Mouse (Mus musculus): ENCODE measurements around the gene Utp15. TPM values are rescaled to one million over a fixed set of nuclear protein-coding genes. Genes with fewer than 3 reads are reported as not detected.

Gene Utp15
- total RNA-seq (2017): 47.2 and 52.2 TPM in 2 replicates

GRCm38 (mm10) chr13:98262636-98263457 lies at the start of gene Utp15, which contains the start of gene Ankra2:
TSS of gene Utp15 (minus strand) at chr13:98263041.
TSS of gene Ankra2 (plus strand) at chr13:98263074.
- ATAC-seq (replicated peaks; ENCODE audit: low read depth, poor library complexity, severe bottlenecking): peak; percentile 95

DNA sequence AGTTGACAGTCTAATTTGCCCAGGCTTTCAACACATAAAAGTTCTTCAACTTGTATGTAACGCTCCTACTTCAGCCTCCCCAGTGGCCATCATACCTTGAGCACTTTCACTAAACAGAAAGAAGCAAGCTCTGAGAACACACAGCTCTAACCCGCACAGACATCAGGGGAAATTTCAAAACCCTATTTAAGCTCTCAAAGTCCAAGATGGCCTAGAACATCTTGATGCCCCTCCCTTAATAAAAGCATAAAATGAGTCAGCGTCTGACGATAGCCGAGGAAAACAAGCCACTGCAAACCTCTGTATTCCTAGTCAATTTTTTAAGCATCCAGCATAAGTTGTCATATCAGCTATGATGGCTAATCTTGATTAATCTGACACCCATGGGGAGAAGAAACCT lies 48.8 kb upstream of the Utp15 start:
- ATAC-seq (replicated peaks; ENCODE audit: low read depth, poor library complexity, severe bottlenecking): no peak

- no peak for ATAC-seq (replicated peaks; ENCODE audit: low read depth, poor library complexity, severe bottlenecking)
Measured at GRCm38 (mm10) chr13:98308724-98309123, 45.9 kb upstream of the Utp15 start.

GRCm38 (mm10) chr13:98308004-98308403 lies 45.2 kb upstream of the Utp15 start:
- ATAC-seq (replicated peaks; ENCODE audit: low read depth, poor library complexity, severe bottlenecking): no peak

DNA sequence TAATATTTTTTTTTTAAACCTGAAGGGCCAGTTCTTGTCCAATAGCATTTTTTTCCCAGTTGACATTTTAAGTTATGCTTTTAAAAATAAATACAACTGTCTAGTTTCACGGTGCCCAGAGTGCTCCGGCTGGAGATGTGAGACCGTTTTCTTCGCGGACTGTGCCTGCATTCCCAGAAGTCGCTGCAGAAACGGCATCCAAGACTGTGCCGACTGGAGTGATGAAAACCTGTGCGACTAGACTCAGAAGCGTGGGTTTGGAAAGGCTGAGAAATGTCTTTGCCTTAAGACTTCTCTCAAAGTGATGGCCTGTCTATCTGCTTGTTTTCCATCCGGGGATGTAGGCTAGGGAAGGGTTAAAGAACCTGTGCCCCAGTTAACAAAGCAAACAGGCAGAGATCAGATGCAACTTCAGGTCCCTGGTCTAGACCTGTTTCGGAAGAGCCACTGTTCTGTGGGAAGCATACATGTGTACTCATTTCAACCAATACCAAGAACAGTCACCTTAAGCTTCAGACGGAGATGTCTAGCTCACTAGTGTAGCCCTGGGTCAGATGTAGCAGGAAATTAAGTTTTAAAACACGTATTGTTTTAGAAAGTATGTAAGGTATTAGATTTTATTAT lies 44.1 kb upstream of the Utp15 start:
- no peak for ATAC-seq (replicated peaks; ENCODE audit: low read depth, poor library complexity, severe bottlenecking)

GRCm38 (mm10) chr13:98306393-98306792 lies 43.6 kb upstream of the Utp15 start:
- no peak for ATAC-seq (replicated peaks; ENCODE audit: low read depth, poor library complexity, severe bottlenecking)

DNA sequence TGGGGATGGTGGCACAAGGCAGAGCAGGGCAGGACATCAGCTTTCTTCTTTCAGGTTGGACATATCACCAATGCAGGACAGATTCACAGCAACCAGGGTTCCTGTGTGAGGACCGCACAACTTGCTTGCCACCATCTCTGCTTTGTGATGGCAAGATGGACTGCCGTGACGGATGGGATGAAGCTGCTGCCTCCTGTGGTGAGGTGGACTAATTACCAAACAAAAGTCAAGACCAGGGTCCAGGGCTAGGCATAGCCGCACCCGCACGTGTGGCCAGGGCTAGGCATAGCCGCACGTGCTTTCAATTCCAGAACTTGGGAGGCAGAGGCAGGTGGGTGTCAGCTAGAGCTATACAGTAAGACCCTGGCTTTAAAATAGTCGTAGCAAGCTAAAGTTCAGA lies 42.4 kb upstream of the Utp15 start:
- ATAC-seq (replicated peaks; ENCODE audit: low read depth, poor library complexity, severe bottlenecking): no peak

DNA sequence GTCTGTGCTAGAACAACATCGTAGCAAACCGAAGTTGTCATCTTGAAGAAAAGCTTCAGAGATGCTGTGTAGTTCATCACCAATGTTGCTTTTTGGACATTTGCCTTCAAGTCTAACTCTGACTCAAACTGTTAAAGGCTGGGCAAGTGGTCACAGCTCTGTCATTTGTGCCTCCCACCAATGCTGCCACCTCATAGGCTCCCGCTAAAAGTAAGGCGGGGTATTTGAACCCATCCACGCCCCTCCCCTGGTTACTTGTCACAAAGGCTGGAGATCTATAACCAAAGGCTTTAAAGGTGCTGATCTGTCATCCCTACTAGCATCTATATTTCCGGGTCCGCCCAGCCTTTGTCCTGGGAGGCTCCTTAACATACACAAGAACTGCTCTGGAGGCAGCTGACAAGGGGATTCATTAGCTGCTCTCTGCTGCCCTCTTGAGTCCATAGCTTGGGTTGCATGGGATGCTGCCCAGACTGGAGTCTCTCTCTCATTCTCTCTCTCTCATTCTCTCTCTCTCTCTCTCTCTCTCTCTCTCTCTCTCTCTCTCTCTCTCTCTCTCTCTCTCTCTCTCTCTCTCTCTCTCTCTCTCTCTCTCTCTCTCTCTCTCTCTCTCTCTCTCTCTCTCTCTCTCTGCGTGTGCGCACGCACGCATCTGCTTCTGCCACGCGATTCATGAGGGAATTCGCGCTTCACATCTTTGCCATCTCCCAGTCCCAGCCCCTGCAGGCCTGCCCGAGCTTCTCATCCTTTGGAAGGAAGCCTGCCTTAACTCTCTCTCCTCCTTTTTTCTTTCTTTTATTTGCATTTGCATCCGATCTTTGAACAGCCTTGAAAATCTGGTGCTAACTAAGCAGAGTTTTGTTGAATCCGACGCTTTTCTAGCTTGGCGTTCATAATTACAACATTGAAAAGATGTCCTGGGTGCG lies 36.3 kb upstream of the Utp15 start:
- peak; percentile 94 for ATAC-seq (replicated peaks; ENCODE audit: low read depth, poor library complexity, severe bottlenecking)

DNA sequence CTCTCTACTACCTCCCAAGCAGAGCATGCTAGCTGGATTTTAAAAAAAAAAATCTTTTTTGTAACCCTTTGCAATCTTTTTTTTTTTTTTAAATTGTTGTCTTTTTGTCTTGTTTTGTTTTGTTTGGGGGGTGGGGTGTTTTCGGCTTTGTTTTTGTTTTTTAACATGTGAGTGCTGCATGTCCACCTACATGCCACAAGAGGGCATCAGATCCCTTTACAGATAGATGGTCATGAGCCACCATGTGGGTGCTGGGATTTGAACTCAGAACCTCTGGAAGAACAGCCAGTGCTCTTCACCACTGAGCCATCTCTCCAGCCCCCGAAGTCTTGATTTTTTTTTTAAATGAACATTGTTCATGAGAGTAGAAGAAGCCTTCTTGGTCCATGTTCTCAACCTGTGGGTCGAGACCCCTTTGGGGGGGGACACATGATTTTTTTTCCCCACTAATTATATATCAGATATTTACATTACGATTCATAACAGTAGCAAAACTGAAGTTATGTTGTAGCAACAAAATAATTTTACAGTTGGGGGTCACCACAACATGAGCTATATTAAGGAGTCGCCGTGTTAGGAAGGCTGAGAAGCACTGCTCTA lies 35.1 kb upstream of the Utp15 start:
- ATAC-seq (replicated peaks; ENCODE audit: low read depth, poor library complexity, severe bottlenecking): no peak

DNA sequence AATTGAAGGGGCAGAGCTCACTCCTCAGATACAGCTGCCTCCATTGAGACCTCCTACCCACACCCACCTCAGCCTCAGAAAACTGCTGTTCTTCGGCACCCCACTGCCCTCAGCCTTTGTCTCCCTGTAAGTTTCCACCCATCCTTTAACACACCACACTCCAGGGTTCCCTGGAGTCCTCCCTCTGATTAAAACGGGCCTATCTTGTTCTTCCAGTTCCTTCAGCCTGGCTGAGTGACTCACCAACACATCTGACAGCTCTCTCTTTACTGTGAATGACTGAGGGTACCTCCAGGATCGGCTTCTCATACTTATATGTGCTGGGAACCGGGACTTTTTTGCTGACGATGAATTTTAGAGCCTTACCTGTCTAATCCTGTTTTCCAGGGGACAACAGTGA lies 33.2 kb upstream of the Utp15 start:
- no peak for ATAC-seq (replicated peaks; ENCODE audit: low read depth, poor library complexity, severe bottlenecking)

DNA sequence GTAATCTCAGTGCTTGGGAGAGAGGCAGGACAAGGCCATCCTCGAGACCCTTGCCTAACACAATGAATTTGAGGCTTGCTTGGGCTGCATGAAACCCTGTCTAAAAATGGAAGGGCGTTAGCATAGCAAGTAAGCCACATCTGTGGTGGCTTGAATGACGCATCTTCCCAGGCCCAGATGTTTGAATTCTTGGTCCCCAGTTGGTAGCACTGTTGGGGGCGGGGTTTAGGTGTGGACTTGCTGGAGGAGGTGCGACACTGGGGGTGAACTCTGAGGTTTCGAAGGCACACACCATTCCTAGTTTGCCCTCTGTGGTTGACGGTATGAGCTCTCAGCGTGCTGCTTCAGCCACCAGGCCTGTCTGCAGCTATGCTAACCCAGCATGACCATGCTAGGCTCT lies 28.9 kb upstream of the Utp15 start:
- ATAC-seq (replicated peaks; ENCODE audit: low read depth, poor library complexity, severe bottlenecking): no peak

GRCm38 (mm10) chr13:98290719-98291118 lies 27.9 kb upstream of the Utp15 start:
- ATAC-seq (replicated peaks; ENCODE audit: low read depth, poor library complexity, severe bottlenecking): no peak

DNA sequence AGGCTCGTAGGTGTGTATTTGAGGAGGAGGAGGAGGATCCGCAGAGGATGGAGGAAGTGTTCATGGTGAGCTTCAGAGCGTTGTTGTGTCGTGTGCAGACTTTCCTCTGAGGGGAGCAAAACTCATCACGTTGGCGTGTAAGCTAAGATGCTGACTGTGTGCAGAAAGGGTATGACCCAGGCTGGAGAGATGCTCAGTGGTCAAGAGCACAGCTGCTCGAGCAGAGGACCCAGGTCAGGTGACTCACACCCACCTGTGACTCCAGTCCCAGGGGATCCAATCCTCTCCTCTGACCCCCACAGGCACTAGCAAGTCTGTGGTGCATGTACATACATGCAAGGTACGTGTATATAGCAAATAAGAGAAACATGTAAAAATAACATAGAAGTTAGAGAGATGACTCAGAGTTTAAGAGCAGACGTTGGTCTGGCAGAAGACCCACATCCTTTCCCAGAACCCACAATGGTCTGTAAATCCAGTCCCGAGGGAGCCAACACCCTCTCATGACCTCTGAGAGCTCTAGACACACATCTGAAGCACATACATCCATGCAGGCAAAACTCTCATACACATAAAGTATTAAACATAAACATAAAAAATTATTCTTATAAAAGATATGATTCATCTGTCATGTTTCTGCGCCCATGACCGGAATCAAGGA lies 18.3 kb upstream of the Utp15 start:
- ATAC-seq (replicated peaks; ENCODE audit: low read depth, poor library complexity, severe bottlenecking): no peak

DNA sequence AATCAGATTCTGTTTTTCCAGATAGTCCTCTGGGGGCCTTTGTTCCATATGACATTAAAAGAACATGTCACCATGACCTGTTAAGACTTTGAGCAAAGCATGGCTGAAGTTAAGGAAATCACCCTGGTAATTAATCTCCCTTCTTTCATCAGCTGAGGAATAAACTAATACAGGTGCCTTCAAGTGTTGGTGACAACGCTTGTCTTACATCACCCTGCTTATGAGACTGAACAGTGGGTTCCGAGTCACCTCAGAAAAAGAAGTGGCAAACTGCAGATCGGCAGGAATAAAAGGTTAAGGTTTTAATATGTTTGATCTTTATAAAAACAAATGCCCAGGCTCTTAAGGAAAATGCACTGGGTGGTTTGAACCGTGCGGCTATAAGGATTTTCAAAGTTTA lies 16.8 kb upstream of the Utp15 start, which contains the start of gene Gm21976:
Gene Gm21976 (plus strand): TSS at position 202 of the 400 bp plus-strand sequence.
- no peak for ATAC-seq (replicated peaks; ENCODE audit: low read depth, poor library complexity, severe bottlenecking)

DNA sequence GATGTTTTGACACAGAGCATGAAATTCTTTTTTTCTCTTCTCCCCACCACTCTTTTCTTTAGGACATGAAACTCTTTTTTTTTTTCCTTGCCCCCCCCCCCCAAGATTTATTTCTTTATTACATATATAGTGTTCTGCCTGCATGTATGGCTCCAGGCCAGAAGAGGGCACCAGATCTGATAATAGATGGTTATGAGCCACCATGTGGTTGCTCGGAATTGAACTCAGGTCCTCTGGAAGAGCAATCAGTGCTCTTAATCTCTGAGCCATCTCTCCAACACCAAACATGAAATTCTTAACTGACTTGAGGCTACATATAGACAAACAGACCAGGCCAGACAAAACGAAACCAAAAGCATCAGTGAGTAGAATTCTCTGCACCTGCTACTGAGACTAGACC lies 14.7 kb upstream of the Utp15 start:
- no peak for ATAC-seq (replicated peaks; ENCODE audit: low read depth, poor library complexity, severe bottlenecking)

DNA sequence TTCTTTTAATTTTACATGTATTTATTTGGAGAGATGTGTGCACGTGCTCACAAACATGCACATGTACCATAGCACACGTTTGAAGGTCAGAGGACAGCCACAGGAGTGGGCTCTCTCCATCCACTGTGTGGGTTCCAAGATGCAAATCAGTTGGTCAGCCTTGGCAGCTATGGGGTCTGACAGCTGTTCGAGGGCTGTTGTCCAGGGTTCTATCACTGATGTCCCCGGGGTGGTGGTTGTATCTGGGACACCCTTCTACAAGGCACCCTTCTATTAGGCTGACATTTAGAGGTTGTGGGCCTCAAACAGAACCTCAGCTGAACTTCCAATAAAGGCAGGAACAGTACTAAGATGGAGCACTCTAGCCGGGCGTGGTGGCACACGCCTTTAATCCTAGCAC lies 13.4 kb upstream of the Utp15 start:
- ATAC-seq (replicated peaks; ENCODE audit: low read depth, poor library complexity, severe bottlenecking): no peak

GRCm38 (mm10) chr13:98275646-98276045 lies 12.8 kb upstream of the Utp15 start:
- ATAC-seq (replicated peaks; ENCODE audit: low read depth, poor library complexity, severe bottlenecking): peak; percentile 76

- no peak for ATAC-seq (replicated peaks; ENCODE audit: low read depth, poor library complexity, severe bottlenecking)
Measured at GRCm38 (mm10) chr13:98274023-98274422, 11.2 kb upstream of the Utp15 start.

DNA sequence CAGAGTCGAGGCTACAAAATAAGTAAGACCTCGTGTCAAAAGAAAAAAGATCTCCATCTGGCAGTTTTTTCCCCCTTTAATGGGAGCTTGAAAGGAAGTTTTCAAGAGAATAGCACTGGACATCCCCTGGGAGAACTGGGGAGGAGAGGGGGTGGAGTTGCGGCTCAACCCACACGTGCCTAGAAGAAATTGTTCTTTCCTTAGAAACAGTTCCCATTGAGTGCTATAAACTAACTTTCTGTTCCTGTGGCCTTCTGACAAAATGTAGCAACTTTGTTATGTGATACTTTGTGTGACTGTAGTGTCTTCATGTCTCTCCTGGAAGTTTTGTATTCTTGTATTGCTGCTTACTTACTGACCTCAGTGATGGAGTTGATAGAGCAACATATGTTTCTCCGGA lies 1.3 kb upstream of the Utp15 start:
- no peak for ATAC-seq (replicated peaks; ENCODE audit: low read depth, poor library complexity, severe bottlenecking)
